Mouse (Mus musculus): ENCODE measurements at regions not wholly inside any gene's neighbourhood (a gene's known extent, or its start where the extent isn't known, plus 50 kb on each side); places are given as distances from the start of the nearest gene placed in this dataset.
A peak's percentile ranks its signal among the peaks of the same experiment; 100 is the strongest.

GRCm38 (mm10) chr9:78769168-78769567 is 153.8 kb downstream of the Cd109 start:
- no peaks in the 10 kb centered on the region for H3K9me3 ChIP-seq (ENCODE audit: control insufficient read depth, low read length)
- no peaks in the 10 kb centered on the region for H3K36me3 ChIP-seq (ENCODE audit: control insufficient read depth, insufficient read depth, low read length)
- no peak overlapping the region for H3K4me2 ChIP-seq
- H3K4me1 ChIP-seq (ENCODE audit: control insufficient read depth, insufficient read depth, low read length): no peaks in the 10 kb centered on the region
- WGBS: 39% methylated on average over 5 of the region's 5 CpGs
- DNase-seq (ENCODE audit: low spot score, missing footprints): peak; percentile 80
- no peaks in the 10 kb centered on the region for H3K27me3 ChIP-seq (ENCODE audit: control insufficient read depth, insufficient read depth, low read length)
- H3K9ac ChIP-seq (ENCODE audit: low read length): no peak overlapping the region
- ATAC-seq (ENCODE audit: low FRiP score): no peak
- H3K4me3 ChIP-seq (ENCODE audit: low read depth, low read length): no peak overlapping the region
- H3K27ac ChIP-seq (ENCODE audit: low read depth, low read length): no peak overlapping the region

GRCm38 (mm10) chr9:78773936-78774335 is 158.6 kb downstream of the Cd109 start:
- Histone ChIP-seq H3K4me1 (ENCODE audit: control insufficient read depth, insufficient read depth, low read length) (no peaks in the 10 kb centered on the region), H3K36me3 (ENCODE audit: control insufficient read depth, insufficient read depth, low read length) (no peaks in the 10 kb centered on the region), H3K4me3 (ENCODE audit: low read depth, low read length) (no peak overlapping the region), H3K4me2 (no peak overlapping the region), H3K27ac (ENCODE audit: low read depth, low read length) (no peak overlapping the region), H3K9me3 (ENCODE audit: control insufficient read depth, low read length) (no peaks in the 10 kb centered on the region), H3K27me3 (ENCODE audit: control insufficient read depth, insufficient read depth, low read length) (no peaks in the 10 kb centered on the region), H3K9ac (ENCODE audit: low read length) (no peak overlapping the region)
- 57% methylated on average over 3 of the region's 3 CpGs for WGBS
- DNase-seq (ENCODE audit: low spot score, missing footprints): no peak
- no peak for ATAC-seq (ENCODE audit: low FRiP score)

- Histone ChIP-seq H3K27me3 (ENCODE audit: control insufficient read depth, insufficient read depth, low read length) (no peaks in the 10 kb centered on the region), H3K4me3 (ENCODE audit: low read depth, low read length) (no peak overlapping the region), H3K9ac (ENCODE audit: low read length) (no peak overlapping the region), H3K4me1 (ENCODE audit: control insufficient read depth, insufficient read depth, low read length) (no peaks in the 10 kb centered on the region), H3K9me3 (ENCODE audit: control insufficient read depth, low read length) (no peaks in the 10 kb centered on the region), H3K36me3 (ENCODE audit: control insufficient read depth, insufficient read depth, low read length) (no peaks in the 10 kb centered on the region), H3K4me2 (no peak overlapping the region), H3K27ac (ENCODE audit: low read depth, low read length) (no peak overlapping the region)
- DNase-seq (ENCODE audit: low spot score, missing footprints) (peak; percentile 84), ATAC-seq (ENCODE audit: low FRiP score) (peak; percentile 48; the same call in 1 of the 2 replicates)
- WGBS: 16% methylated on average over 5 of the region's 5 CpGs
These were observed 160.1 kb downstream of the Cd109 start for GRCm38 (mm10) chr9:78775462-78775861.

DNA sequence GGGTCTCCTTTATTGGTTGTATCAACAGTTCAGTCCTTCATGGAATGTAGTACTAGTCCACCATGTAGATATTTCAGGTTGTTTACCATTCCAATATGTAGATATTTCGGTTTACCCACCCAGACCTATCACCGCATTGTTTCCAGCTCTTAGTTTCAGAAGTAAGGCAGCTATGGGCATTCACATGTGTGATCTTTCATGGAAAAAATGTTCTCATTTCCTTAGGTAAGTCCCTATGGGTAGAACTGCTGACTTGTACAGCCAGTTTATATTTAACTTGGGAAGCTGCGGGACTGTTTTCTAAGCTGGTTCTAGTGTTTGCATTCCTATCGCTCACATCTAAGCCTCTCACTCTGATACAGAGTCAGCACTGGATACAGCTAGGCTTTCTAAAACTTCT is 165.2 kb downstream of the Cd109 start:
- ATAC-seq (ENCODE audit: low FRiP score) (no peak), DNase-seq (ENCODE audit: low spot score, missing footprints) (no peak)
- no peaks in the 10 kb centered on the region for H3K9me3 ChIP-seq (ENCODE audit: control insufficient read depth, low read length)
- no peak overlapping the region for H3K27ac ChIP-seq (ENCODE audit: low read depth, low read length)
- 91% methylated on average over 4 of the region's 4 CpGs for WGBS
- H3K9ac ChIP-seq (ENCODE audit: low read length): no peak overlapping the region
- H3K4me2 ChIP-seq: no peak overlapping the region
- no peak overlapping the region for H3K4me3 ChIP-seq (ENCODE audit: low read depth, low read length)
- H3K36me3 ChIP-seq (ENCODE audit: control insufficient read depth, insufficient read depth, low read length): no peaks in the 10 kb centered on the region
- no peaks in the 10 kb centered on the region for H3K4me1 ChIP-seq (ENCODE audit: control insufficient read depth, insufficient read depth, low read length)
- H3K27me3 ChIP-seq (ENCODE audit: control insufficient read depth, insufficient read depth, low read length): no peaks in the 10 kb centered on the region

DNA sequence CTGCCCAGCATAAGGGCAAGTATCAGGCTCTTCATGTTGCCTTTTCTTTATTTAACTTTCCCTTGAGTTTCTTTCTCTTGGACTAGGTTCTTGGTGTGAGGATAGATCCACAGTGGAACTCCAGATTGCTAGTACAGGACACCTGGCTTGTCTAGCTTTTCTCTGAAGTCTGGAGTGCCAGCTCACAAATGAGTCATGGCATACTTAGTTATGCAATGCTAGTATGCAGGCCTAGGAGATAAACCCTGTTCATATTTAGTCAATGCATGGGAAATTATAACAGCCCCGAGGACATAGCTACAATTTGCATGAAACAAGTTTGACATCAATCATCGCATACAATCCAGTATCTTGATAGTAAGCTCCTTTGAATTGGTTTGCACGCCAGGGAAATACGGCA is 167.0 kb downstream of the Cd109 start:
- Histone ChIP-seq H3K4me1 (ENCODE audit: control insufficient read depth, insufficient read depth, low read length) (no peaks in the 10 kb centered on the region), H3K4me2 (no peak overlapping the region), H3K27ac (ENCODE audit: low read depth, low read length) (no peak overlapping the region), H3K36me3 (ENCODE audit: control insufficient read depth, insufficient read depth, low read length) (no peaks in the 10 kb centered on the region), H3K9me3 (ENCODE audit: control insufficient read depth, low read length) (no peaks in the 10 kb centered on the region), H3K27me3 (ENCODE audit: control insufficient read depth, insufficient read depth, low read length) (no peaks in the 10 kb centered on the region), H3K4me3 (ENCODE audit: low read depth, low read length) (no peak overlapping the region), H3K9ac (ENCODE audit: low read length) (no peak overlapping the region)
- 93% methylated on average over 4 of the region's 4 CpGs for WGBS
- DNase-seq (ENCODE audit: low spot score, missing footprints) (no peak), ATAC-seq (ENCODE audit: low FRiP score) (no peak)

DNA sequence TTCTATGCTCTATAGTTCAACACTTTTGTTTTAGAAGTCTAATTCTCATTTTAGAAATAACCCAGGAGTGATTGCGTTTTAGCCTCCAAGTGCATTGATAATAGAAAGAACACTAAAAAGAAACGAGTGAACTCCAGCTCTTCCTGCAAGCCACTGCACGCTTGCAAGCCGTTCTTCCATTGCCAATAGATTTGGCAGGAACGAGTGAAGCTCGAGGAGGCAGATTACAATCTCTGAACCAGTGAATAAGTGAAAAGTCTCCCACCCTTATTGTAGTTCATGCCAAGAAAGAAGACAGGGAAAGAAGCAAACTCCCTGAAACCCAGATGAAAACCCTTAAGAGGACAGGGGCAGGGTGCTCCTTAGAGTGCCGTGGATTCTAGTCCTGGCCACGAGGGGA is 167.5 kb downstream of the Cd109 start:
- no peak for DNase-seq (ENCODE audit: low spot score, missing footprints)
- H3K4me1 ChIP-seq (ENCODE audit: control insufficient read depth, insufficient read depth, low read length): no peaks in the 10 kb centered on the region
- 77% methylated on average over 8 of the region's 8 CpGs for WGBS
- no peak overlapping the region for H3K27ac ChIP-seq (ENCODE audit: low read depth, low read length)
- H3K4me3 ChIP-seq (ENCODE audit: low read depth, low read length): no peak overlapping the region
- no peaks in the 10 kb centered on the region for H3K36me3 ChIP-seq (ENCODE audit: control insufficient read depth, insufficient read depth, low read length)
- H3K9ac ChIP-seq (ENCODE audit: low read length): no peak overlapping the region
- no peaks in the 10 kb centered on the region for H3K9me3 ChIP-seq (ENCODE audit: control insufficient read depth, low read length)
- no peaks in the 10 kb centered on the region for H3K27me3 ChIP-seq (ENCODE audit: control insufficient read depth, insufficient read depth, low read length)
- ATAC-seq (ENCODE audit: low FRiP score): no peak
- H3K4me2 ChIP-seq: no peak overlapping the region

GRCm38 (mm10) chr9:78787866-78788265 is 172.5 kb downstream of the Cd109 start:
- Histone ChIP-seq H3K4me1 (ENCODE audit: control insufficient read depth, insufficient read depth, low read length) (no peaks in the 10 kb centered on the region), H3K4me2 (no peak overlapping the region), H3K9me3 (ENCODE audit: control insufficient read depth, low read length) (no peaks in the 10 kb centered on the region), H3K36me3 (ENCODE audit: control insufficient read depth, insufficient read depth, low read length) (no peaks in the 10 kb centered on the region), H3K9ac (ENCODE audit: low read length) (no peak overlapping the region), H3K4me3 (ENCODE audit: low read depth, low read length) (no peak overlapping the region), H3K27ac (ENCODE audit: low read depth, low read length) (no peak overlapping the region), H3K27me3 (ENCODE audit: control insufficient read depth, insufficient read depth, low read length) (no peaks in the 10 kb centered on the region)
- 17% methylated on average over 1 of the region's 1 CpGs for WGBS
- DNase-seq (ENCODE audit: low spot score, missing footprints) (peak; percentile 86), ATAC-seq (ENCODE audit: low FRiP score) (peak; percentile 84)

DNA sequence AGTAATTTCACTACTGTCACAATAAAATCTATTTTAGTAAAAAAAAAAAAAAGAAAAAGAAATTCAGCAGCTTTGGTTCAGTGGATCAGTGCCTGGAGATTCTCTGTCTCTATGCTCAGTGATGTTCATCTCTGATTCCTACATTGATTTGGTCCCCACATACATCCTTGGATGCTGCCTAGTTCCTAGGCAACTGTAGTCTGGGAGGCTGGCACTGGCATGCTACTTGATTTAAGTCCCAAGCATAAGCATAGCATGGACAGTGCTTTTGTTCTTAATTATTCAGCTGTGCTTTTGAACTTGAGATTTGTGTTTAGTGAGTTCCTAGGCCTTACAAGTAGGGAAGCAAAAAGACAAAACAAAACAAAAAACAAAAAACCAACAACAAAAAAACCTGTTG is 174.4 kb downstream of the Cd109 start:
- no peaks in the 10 kb centered on the region for H3K36me3 ChIP-seq (ENCODE audit: control insufficient read depth, insufficient read depth, low read length)
- H3K4me2 ChIP-seq: no peak overlapping the region
- H3K27me3 ChIP-seq (ENCODE audit: control insufficient read depth, insufficient read depth, low read length): no peaks in the 10 kb centered on the region
- H3K9ac ChIP-seq (ENCODE audit: low read length): no peak overlapping the region
- H3K9me3 ChIP-seq (ENCODE audit: control insufficient read depth, low read length): no peaks in the 10 kb centered on the region
- no peaks in the 10 kb centered on the region for H3K4me1 ChIP-seq (ENCODE audit: control insufficient read depth, insufficient read depth, low read length)
- DNase-seq (ENCODE audit: low spot score, missing footprints): no peak
- no peak overlapping the region for H3K27ac ChIP-seq (ENCODE audit: low read depth, low read length)
- H3K4me3 ChIP-seq (ENCODE audit: low read depth, low read length): no peak overlapping the region
- ATAC-seq (ENCODE audit: low FRiP score): peak; percentile 87

DNA sequence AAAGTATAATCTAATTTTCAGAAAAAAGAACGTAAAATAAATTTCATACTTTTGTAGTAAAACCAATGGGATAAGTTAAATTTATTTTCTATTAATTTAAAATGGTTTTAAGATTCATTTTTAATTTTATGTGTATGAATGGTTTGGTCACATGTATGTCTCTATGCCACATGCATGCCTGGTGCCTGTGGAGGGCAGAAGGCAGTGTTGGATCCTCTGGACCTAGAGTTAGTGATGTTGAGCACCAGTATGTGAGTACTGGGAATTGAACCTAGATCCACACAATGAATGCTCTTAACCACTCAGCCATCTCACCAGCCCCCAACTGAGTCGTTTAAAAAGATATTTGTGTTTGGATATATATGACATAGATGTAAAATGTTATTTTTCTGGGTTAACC is 174.8 kb downstream of the Cd109 start:
- Histone ChIP-seq H3K9me3 (ENCODE audit: control insufficient read depth, low read length) (no peaks in the 10 kb centered on the region), H3K4me2 (no peak overlapping the region), H3K27ac (ENCODE audit: low read depth, low read length) (no peak overlapping the region), H3K4me1 (ENCODE audit: control insufficient read depth, insufficient read depth, low read length) (no peaks in the 10 kb centered on the region), H3K4me3 (ENCODE audit: low read depth, low read length) (no peak overlapping the region), H3K9ac (ENCODE audit: low read length) (no peak overlapping the region), H3K36me3 (ENCODE audit: control insufficient read depth, insufficient read depth, low read length) (no peaks in the 10 kb centered on the region), H3K27me3 (ENCODE audit: control insufficient read depth, insufficient read depth, low read length) (no peaks in the 10 kb centered on the region)
- ATAC-seq (ENCODE audit: low FRiP score): 0 out of 2 replicates have a peak, but pooled peaks have one; percentile 51
- WGBS: 83% methylated on average over 2 of the region's 2 CpGs
- no peak for DNase-seq (ENCODE audit: low spot score, missing footprints)

DNA sequence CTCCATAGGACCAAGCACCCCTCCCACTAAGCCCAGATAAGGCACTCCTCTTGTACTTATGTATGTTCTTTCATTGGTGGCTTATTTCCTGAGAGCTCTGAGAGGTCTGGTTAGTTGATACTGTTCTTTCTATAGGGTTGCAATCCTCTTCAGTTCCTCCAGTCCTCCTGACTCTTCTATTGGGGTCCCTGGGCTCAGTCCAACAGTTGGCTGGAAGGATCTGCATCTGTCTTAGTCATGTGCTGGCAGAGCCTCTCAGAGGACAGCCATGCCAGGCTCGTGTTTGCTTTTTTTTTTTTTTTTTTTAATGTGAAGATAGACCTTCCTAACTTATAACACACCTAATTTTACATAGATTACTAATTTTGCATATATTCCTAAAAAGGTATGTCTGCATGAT is 180.5 kb downstream of the Cd109 start:
- H3K9ac ChIP-seq (ENCODE audit: low read length): no peak overlapping the region
- H3K4me3 ChIP-seq (ENCODE audit: low read depth, low read length): no peak overlapping the region
- no peak overlapping the region for H3K27ac ChIP-seq (ENCODE audit: low read depth, low read length)
- no peaks in the 10 kb centered on the region for H3K27me3 ChIP-seq (ENCODE audit: control insufficient read depth, insufficient read depth, low read length)
- no peak for DNase-seq (ENCODE audit: low spot score, missing footprints)
- H3K4me2 ChIP-seq: no peak overlapping the region
- ATAC-seq (ENCODE audit: low FRiP score): no peak
- WGBS: 64% methylated on average over 1 of the region's 1 CpGs
- H3K9me3 ChIP-seq (ENCODE audit: control insufficient read depth, low read length): no peaks in the 10 kb centered on the region
- no peaks in the 10 kb centered on the region for H3K36me3 ChIP-seq (ENCODE audit: control insufficient read depth, insufficient read depth, low read length)
- no peaks in the 10 kb centered on the region for H3K4me1 ChIP-seq (ENCODE audit: control insufficient read depth, insufficient read depth, low read length)

Measured in midbrain, embryonic 11.5 days (tissue).